Mouse (Mus musculus) G1E (cell line): Measurements from ENCODE around the gene Spata16.

Source experiments
- CTCF ChIP-seq: IDR thresholded peaks from 2 replicates; pipeline ENCODE4 v1.5.1; 2012; ENCODE audit warnings: low read depth, low read length, inconsistent platforms, mixed read lengths
- GATA1 ChIP-seq: IDR thresholded peaks from 2 replicates; pipeline ENCODE4 v1.6.1; 2012; ENCODE audit warnings: borderline replicate concordance, low read length, inconsistent platforms, mixed read lengths

- no peak for TF ChIP-seq CTCF
- TF ChIP-seq GATA1: no peak
These were observed 197.8 kb downstream of the Spata16 start for GRCm38 (mm10) chr3:26835051-26835755.
